Mouse (Mus musculus): Measurements from ENCODE around the gene Akap8l. TPM values are rescaled to one million over a fixed set of nuclear protein-coding genes. Genes with fewer than 3 reads are reported as not detected.

Akap8l gene
- polyA plus RNA-seq, 1 experiment from 2014 or later: 145 TPM

Small RNA genes within 50 kb of the gene (microRNA-seq; reads per million reads assigned to microRNA genes)
- gene Gm22201: not detected

Other genes with a start within 250 kb of the Akap8l start
- gene Notch3, start 183.8 kb downstream of the Akap8l start, polyA plus RNA-seq (2015; fragmentation: Nextera tagmentation; extraction: Ambion mirVana): 7.2 and 8.6 TPM in 2 replicates
- gene Ephx3, start 161.1 kb downstream of the Akap8l start, polyA plus RNA-seq (2015; fragmentation: Nextera tagmentation; extraction: Ambion mirVana): 0.29 and 0.40 TPM in 2 replicates
- 72.9 and 92.7 TPM in 2 replicates for gene Brd4, start 65.9 kb downstream of the Akap8l start, polyA plus RNA-seq (2015; fragmentation: Nextera tagmentation; extraction: Ambion mirVana)
- gene Akap8, start 29.4 kb downstream of the Akap8l start, polyA plus RNA-seq (2015; fragmentation: Nextera tagmentation; extraction: Ambion mirVana): 84.7 and 99.9 TPM in 2 replicates
- 28.5 and 37.3 TPM in 2 replicates for gene Wiz, start 38.8 kb upstream of the Akap8l start, polyA plus RNA-seq (2015; fragmentation: Nextera tagmentation; extraction: Ambion mirVana)
- gene Rasal3, start 53.0 kb upstream of the Akap8l start, polyA plus RNA-seq (2015; fragmentation: Nextera tagmentation; extraction: Ambion mirVana): 0.98 and 1.0 TPM in 2 replicates
- not detected in 2 replicates for gene Pglyrp2, start 73.6 kb upstream of the Akap8l start, polyA plus RNA-seq (2015; fragmentation: Nextera tagmentation; extraction: Ambion mirVana)
- 0.94 and 1.3 TPM in 2 replicates for gene Cyp4f39, start 102.1 kb upstream of the Akap8l start, polyA plus RNA-seq (2015; fragmentation: Nextera tagmentation; extraction: Ambion mirVana)
- gene Cyp4f17, start 155.4 kb upstream of the Akap8l start, polyA plus RNA-seq (2015; fragmentation: Nextera tagmentation; extraction: Ambion mirVana): 10.7 and 11.2 TPM in 2 replicates
- gene Cyp4f16, start 186.0 kb upstream of the Akap8l start, polyA plus RNA-seq (2015; fragmentation: Nextera tagmentation; extraction: Ambion mirVana): 17.3 and 18.7 TPM in 2 replicates